Mouse (Mus musculus) hindbrain, embryonic 10.5 days (tissue): ENCODE measurements around the gene Efemp1. TPM values are rescaled to one million over a fixed set of nuclear protein-coding genes. Genes with fewer than 3 reads are reported as not detected.

Experiments
- DNase-seq: peaks from one replicate; pipeline ENCODE4 v3.0.0-alpha.2; 2017; ENCODE audit warnings: low spot score
- H3K27ac ChIP-seq: fragments of 300-500 bp; sonication (generic); 2 replicates; pipeline ENCODE4 v1.5.1; 2016; ENCODE audit warnings: mild to moderate bottlenecking, moderate library complexity
- H3K27me3 ChIP-seq: fragments of 300-500 bp; sonication (generic); 2 replicates; pipeline ENCODE4 v1.6.1; 2016; ENCODE audit warnings: mild to moderate bottlenecking; ENCODE audit not compliant: poor library complexity, insufficient read depth, severe bottlenecking
- H3K36me3 ChIP-seq: fragments of 300-500 bp; sonication (generic); 2 replicates; pipeline ENCODE4 v1.6.1; 2016; ENCODE audit warnings: mild to moderate bottlenecking, moderate library complexity
- H3K4me1 ChIP-seq: fragments of 300-500 bp; sonication (generic); replicated peaks from 2 replicates; pipeline ENCODE4 v1.6.1; 2016; ENCODE audit warnings: mild to moderate bottlenecking
- H3K4me3 ChIP-seq: fragments of 300-500 bp; sonication (generic); 2 replicates; pipeline ENCODE4 v1.5.1; 2016; ENCODE audit warnings: mild to moderate bottlenecking, moderate library complexity
- H3K9me3 ChIP-seq: fragments of 300-500 bp; sonication (generic); 2 replicates; pipeline ENCODE4 v1.6.1; 2016; ENCODE audit warnings: mild to moderate bottlenecking, moderate library complexity
- WGBS: fragments of 180-500 bp; shearing (Covaris S2); methylation state at CpG from one replicate; pipeline ENCODE4 v1.1.7; 2016; 5-methylcytosine and 5-hydroxymethylcytosine counted together
- polyA plus RNA-seq: library from polyadenylated mRNA; unstranded; fragments of >200 nt; fragmentation: Nextera tagmentation; extraction: Ambion mirVana; gene quantifications from 2 replicates; pipeline ENCODE4 v1.2.1, GENCODE M21; 2016

Efemp1 gene
- 7.7 and 8.2 TPM in 2 replicates for polyA plus RNA-seq

GRCm38 (mm10) chr11:28853102-28853800 lies at the start of gene Efemp1:
TSS of gene Efemp1 (plus strand) at chr11:28853204.
- no peaks in the 10 kb centered on the region for H3K36me3 ChIP-seq
- DNase-seq = peak; percentile 61
- peak within 1 kb of the TSS; percentile 62 for H3K4me3 ChIP-seq
- no peaks in the 10 kb centered on the region for H3K9me3 ChIP-seq
- H3K27ac ChIP-seq = peak within 1 kb of the TSS; percentile 78
- under 1% methylated on average over 30 of the region's 30 CpGs for WGBS
- H3K4me1 ChIP-seq = peaks cover 20% of the 10 kb centered on the region
- peaks cover 28% of the 10 kb centered on the region for H3K27me3 ChIP-seq

GRCm38 (mm10) chr11:28808685-28809084 lies 44.3 kb upstream of the Efemp1 start:
- Histone ChIP-seq H3K4me3 (no peak overlapping the region), H3K4me1 (no peaks in the 10 kb centered on the region), H3K36me3 (no peaks in the 10 kb centered on the region), H3K9me3 (no peaks in the 10 kb centered on the region), H3K27me3 (no peaks in the 10 kb centered on the region), H3K27ac (no peak overlapping the region)
- DNase-seq = peak; percentile 29
- WGBS = 65% methylated on average over 3 of the region's 3 CpGs

- WGBS = 67% methylated on average over 2 of the region's 2 CpGs
- DNase-seq = no peak
- no peaks in the 10 kb centered on the region for H3K9me3 ChIP-seq
- no peak overlapping the region for H3K27ac ChIP-seq
- no peaks in the 10 kb centered on the region for H3K36me3 ChIP-seq
- no peak overlapping the region for H3K4me3 ChIP-seq
- H3K27me3 ChIP-seq = no peaks in the 10 kb centered on the region
- no peaks in the 10 kb centered on the region for H3K4me1 ChIP-seq
Measured at GRCm38 (mm10) chr11:28811874-28812273, 41.1 kb upstream of the Efemp1 start.

- no peak for DNase-seq
- H3K27me3 ChIP-seq = no peaks in the 10 kb centered on the region
- no peaks in the 10 kb centered on the region for H3K36me3 ChIP-seq
- no peak overlapping the region for H3K4me3 ChIP-seq
- no peaks in the 10 kb centered on the region for H3K9me3 ChIP-seq
- H3K27ac ChIP-seq = no peak overlapping the region
- H3K4me1 ChIP-seq = no peaks in the 10 kb centered on the region
- WGBS = 66% methylated on average over 2 of the region's 2 CpGs
Measured at GRCm38 (mm10) chr11:28812564-28812963, 40.4 kb upstream of the Efemp1 start.

GRCm38 (mm10) chr11:28817405-28817804 lies 35.6 kb upstream of the Efemp1 start:
- no peaks in the 10 kb centered on the region for H3K27me3 ChIP-seq
- WGBS = 83% methylated on average over 4 of the region's 4 CpGs
- no peaks in the 10 kb centered on the region for H3K4me1 ChIP-seq
- no peaks in the 10 kb centered on the region for H3K9me3 ChIP-seq
- DNase-seq = no peak
- no peak overlapping the region for H3K4me3 ChIP-seq
- no peaks in the 10 kb centered on the region for H3K36me3 ChIP-seq
- H3K27ac ChIP-seq = no peak overlapping the region

GRCm38 (mm10) chr11:28826950-28827349 lies 26.1 kb upstream of the Efemp1 start:
- H3K27ac ChIP-seq = no peak overlapping the region
- no peaks in the 10 kb centered on the region for H3K4me1 ChIP-seq
- no peaks in the 10 kb centered on the region for H3K36me3 ChIP-seq
- H3K9me3 ChIP-seq = no peaks in the 10 kb centered on the region
- no peak overlapping the region for H3K4me3 ChIP-seq
- H3K27me3 ChIP-seq = no peaks in the 10 kb centered on the region
- no peak for DNase-seq
- 84% methylated on average over 2 of the region's 2 CpGs for WGBS

GRCm38 (mm10) chr11:28833809-28834208 lies 19.2 kb upstream of the Efemp1 start:
- Histone ChIP-seq H3K4me1 (no peaks in the 10 kb centered on the region), H3K4me3 (no peak overlapping the region), H3K27ac (no peak overlapping the region), H3K9me3 (no peaks in the 10 kb centered on the region), H3K36me3 (no peaks in the 10 kb centered on the region), H3K27me3 (no peaks in the 10 kb centered on the region)
- DNase-seq = no peak
- 56% methylated on average over 3 of the region's 3 CpGs for WGBS

- Histone ChIP-seq H3K4me3 (no peak overlapping the region), H3K36me3 (no peaks in the 10 kb centered on the region), H3K27me3 (no peaks in the 10 kb centered on the region), H3K27ac (no peak overlapping the region), H3K9me3 (no peaks in the 10 kb centered on the region), H3K4me1 (no peaks in the 10 kb centered on the region)
- no peak for DNase-seq
Measured at GRCm38 (mm10) chr11:28835141-28835540, 17.9 kb upstream of the Efemp1 start.

- peaks cover 28% of the 10 kb centered on the region for H3K27me3 ChIP-seq
- no peak overlapping the region for H3K4me3 ChIP-seq
- no peaks in the 10 kb centered on the region for H3K9me3 ChIP-seq
- no peak for DNase-seq
- no peaks in the 10 kb centered on the region for H3K36me3 ChIP-seq
- H3K4me1 ChIP-seq = peaks cover 20% of the 10 kb centered on the region
- H3K27ac ChIP-seq = no peak overlapping the region
Measured at GRCm38 (mm10) chr11:28849841-28850240, 3.2 kb upstream of the Efemp1 start.

GRCm38 (mm10) chr11:28851645-28852044 lies 1.4 kb upstream of the Efemp1 start:
- peaks cover 28% of the 10 kb centered on the region for H3K27me3 ChIP-seq
- DNase-seq = no peak
- no peak overlapping the region for H3K4me3 ChIP-seq
- peaks cover 20% of the 10 kb centered on the region for H3K4me1 ChIP-seq
- no peak overlapping the region for H3K27ac ChIP-seq
- H3K9me3 ChIP-seq = no peaks in the 10 kb centered on the region
- H3K36me3 ChIP-seq = no peaks in the 10 kb centered on the region
- WGBS = 67% methylated on average over 4 of the region's 4 CpGs

GRCm38 (mm10) chr11:28852361-28852919 lies 564 bp upstream of the Efemp1 start:
- Histone ChIP-seq H3K4me1 (peaks cover 20% of the 10 kb centered on the region), H3K4me3 (peak overlapping the region; percentile 62), H3K27me3 (peaks cover 28% of the 10 kb centered on the region), H3K36me3 (no peaks in the 10 kb centered on the region), H3K27ac (no peak overlapping the region), H3K9me3 (no peaks in the 10 kb centered on the region)
- 34% methylated on average over 6 of the region's 6 CpGs for WGBS
- DNase-seq = no peak

GRCm38 (mm10) chr11:28859125-28859524 lies 6.1 kb downstream of the Efemp1 start:
- Histone ChIP-seq H3K27me3 (peaks cover 4% of the 10 kb centered on the region), H3K9me3 (peaks cover 11% of the 10 kb centered on the region; the same call in 1 of the 2 replicates), H3K4me3 (no peak overlapping the region), H3K27ac (no peak overlapping the region), H3K4me1 (no peaks in the 10 kb centered on the region), H3K36me3 (no peaks in the 10 kb centered on the region)
- DNase-seq = no peak

- Histone ChIP-seq H3K27me3 (no peaks in the 10 kb centered on the region), H3K4me1 (no peaks in the 10 kb centered on the region), H3K9me3 (no peaks in the 10 kb centered on the region), H3K27ac (no peak overlapping the region), H3K4me3 (no peak overlapping the region), H3K36me3 (no peaks in the 10 kb centered on the region)
- WGBS = 67% methylated on average over 2 of the region's 2 CpGs
- no peak for DNase-seq
Measured at GRCm38 (mm10) chr11:28869129-28869528, 16.1 kb downstream of the Efemp1 start.
